Mouse (Mus musculus): ENCODE data around the gene Lrp11. TPM values are rescaled to one million over a fixed set of nuclear protein-coding genes. Genes with fewer than 3 reads are reported as not detected.

Gene Lrp11
- total RNA-seq, 2 experiments from 2014 or later: 154 to 165 TPM

- DNase-seq (ENCODE audit: low spot score in 2 of 2): no peak
These were observed 32.8 kb downstream of the Lrp11 start for GRCm38 (mm10) chr10:7622378-7622777.

GRCm38 (mm10) chr10:7623861-7624518, 34.4 kb downstream of the Lrp11 start:
- no peak for DNase-seq (ENCODE audit: low spot score in 2 of 2)

GRCm38 (mm10) chr10:7629092-7629491, 39.5 kb downstream of the Lrp11 start:
- no peak for DNase-seq (ENCODE audit: low spot score in 2 of 2)

- DNase-seq (ENCODE audit: low spot score in 2 of 2): no peak
These were observed 40.7 kb downstream of the Lrp11 start for GRCm38 (mm10) chr10:7630286-7630685.

- DNase-seq (ENCODE audit: low spot score in 2 of 2): no peak
These were observed 41.5 kb downstream of the Lrp11 start for GRCm38 (mm10) chr10:7630951-7631720.

- no peak for DNase-seq (ENCODE audit: low spot score in 2 of 2)
These were observed 50.8 kb downstream of the Lrp11 start for GRCm38 (mm10) chr10:7640366-7640765.

- no peak for DNase-seq (ENCODE audit: low spot score in 2 of 2)
These were observed 56.3 kb downstream of the Lrp11 start for GRCm38 (mm10) chr10:7645911-7646310.

GRCm38 (mm10) chr10:7649059-7649458, 59.5 kb downstream of the Lrp11 start:
- no peak for DNase-seq (ENCODE audit: low spot score in 2 of 2)

DNA sequence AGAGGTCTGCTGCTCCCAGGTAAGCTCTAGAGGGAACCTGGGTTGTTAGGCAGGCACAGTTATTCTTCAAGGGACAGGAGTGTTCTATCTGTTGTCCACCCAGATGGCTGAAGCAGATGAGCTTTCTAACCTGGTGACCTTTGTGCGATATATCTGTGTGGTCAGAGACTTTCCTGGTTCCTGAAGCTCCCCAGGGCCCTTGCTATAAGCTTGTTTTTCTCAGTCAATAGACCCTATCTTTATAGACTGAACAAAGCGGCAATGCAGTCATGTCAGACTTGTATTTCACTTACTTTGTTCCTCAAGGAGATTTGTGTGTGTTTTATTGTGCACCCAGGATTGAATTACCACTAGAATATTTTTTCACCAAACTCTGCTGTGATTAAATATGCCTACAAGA, 61.5 kb downstream of the Lrp11 start:
- no peak for DNase-seq (ENCODE audit: low spot score in 2 of 2)

DNA sequence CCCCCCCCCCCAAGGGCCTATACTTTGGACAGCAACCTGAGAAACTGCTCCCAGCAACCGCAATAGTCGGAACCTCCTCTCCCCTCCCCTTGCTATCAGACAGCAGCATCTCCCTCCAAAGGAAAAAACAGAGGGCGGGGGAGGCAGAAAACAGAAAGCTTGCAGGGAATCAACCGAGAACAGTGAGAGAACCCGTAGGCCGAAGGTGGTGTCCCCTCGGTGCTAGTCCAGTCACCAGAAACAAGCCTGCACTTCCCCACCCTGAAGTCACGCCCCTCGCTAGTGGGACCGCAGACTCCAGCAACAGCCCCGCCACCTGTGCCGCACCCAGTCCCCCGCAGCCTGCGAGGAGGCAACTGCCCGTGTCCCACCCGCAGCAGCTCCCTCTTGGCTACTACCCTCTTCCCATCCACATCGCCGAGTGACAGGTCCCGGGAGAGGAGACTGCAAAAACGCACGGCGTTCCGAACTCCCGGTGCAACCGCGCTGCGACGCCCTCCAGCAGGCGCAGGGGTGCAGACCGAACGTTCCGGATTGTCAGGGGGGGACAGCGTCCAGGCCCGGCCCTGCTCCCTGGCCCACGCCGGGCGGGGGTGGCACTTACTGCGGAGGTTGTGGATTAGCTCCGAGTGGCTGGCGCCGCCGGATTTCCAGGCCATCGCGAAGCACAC, 73.0 kb downstream of the Lrp11 start:
- DNase-seq (ENCODE audit: low spot score in 2 of 2): no peak

- peak; percentile 93 to 96 for DNase-seq (ENCODE audit: low spot score in 2 of 2)
These were observed 73.8 kb downstream of the Lrp11 start for GRCm38 (mm10) chr10:7663159-7664026.

DNA sequence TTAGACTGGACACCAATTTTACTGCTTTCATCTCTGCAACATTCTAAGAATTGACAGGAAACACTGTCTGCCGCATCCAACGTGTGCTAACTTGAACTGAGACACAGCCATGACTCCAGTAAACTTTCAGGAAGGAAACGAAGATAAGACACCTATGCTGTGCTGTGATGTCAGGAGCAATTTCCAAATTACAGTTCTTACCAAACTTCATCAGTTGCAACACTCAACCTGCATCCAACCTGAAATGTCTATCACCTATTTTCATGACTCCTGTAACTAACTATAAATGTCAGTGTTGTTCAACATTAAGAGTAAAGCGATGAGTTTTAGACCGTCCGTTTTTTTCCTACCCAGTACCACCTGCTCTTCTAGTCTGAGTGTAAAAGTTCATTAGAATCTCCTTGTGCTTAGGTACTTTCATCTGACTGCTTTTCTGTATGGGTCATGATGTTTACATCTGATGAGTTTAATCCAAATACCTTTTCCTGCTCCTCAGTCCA, 74.5 kb downstream of the Lrp11 start:
- DNase-seq (ENCODE audit: low spot score in 2 of 2): no peak

DNA sequence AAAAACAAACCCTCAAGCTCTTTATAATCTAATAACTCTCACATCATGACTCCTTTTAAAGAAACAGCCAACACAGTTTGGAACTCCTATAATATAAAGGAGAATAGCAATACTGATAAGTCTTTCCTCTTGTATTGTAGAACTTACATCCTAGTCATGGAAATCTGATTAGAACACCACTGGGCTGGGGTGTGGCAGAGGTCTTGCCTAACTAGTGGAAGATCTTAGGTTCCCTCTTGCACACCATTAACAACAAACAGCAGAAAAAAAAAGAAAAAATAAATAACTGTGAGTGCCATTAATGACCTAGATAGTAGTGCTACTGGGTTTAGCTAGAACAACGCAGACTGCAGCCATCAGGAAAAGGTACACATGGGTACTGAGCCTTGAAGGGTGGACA, 75.3 kb downstream of the Lrp11 start:
- no peak for DNase-seq (ENCODE audit: low spot score in 2 of 2)

DNA sequence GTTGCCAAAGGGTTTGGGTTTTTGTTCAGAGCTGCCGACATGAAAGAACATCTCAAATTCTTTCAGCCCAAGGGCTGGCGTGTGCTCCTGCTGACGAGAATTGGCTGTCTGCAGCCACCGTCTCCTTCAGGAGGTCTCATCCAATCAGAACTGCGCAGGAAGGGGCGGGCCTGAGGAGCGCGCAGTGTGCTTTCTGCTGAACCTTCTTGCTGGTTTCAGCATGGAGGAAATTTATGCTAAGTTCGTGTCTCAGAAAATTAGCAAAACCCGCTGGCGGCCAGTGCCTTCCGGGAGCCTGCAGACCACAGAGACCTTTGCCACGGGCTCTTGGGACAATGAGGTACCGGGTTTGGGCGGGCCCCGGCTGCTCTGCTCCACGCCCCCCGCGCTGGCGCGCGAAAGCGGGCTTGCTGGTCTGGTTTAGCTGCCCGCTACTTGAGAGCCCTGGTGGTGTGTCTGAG, 77.8 kb downstream of the Lrp11 start, which contains the start of gene Nup43:
Gene Nup43 (plus strand): TSS at position 162 of the 461 bp plus-strand sequence.
- DNase-seq (ENCODE audit: low spot score in 2 of 2): peak; percentile 89 to 93

DNA sequence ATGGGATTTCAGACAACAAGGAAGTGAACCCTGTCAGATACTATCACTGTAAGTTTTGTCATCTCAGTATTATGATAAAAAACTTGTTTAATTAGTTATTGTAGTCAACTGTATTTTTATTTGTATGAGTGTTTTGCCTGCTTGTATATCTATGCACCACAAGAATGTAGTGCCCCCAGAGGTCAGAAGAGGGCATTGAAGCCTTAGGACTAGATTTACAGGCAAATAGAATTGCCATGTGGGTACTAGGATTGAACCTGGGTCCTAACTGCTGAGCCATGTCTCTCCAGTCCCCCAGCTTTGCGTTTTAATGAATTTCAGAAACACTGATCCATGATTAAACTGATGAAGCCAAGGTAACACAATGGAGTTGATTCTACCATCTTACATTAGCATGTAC, 84.1 kb downstream of the Lrp11 start:
- no peak for DNase-seq (ENCODE audit: low spot score in 2 of 2)

Other genes with a start within 250 kb of the Lrp11 start
- gene Ulbp1, start 116.2 kb upstream of the Lrp11 start, total RNA-seq (2021): under 1 TPM in 1 of 2 experiments, not detected in 1; 0.44 TPM
- gene Nup43, start 77.7 kb downstream of the Lrp11 start, total RNA-seq (2021): 1 to 10 TPM; 6.3 to 7.9 TPM
- gene Pcmt1, start 91.3 kb downstream of the Lrp11 start, total RNA-seq (2021): 100 to 1,000 TPM; 197 to 208 TPM
- gene Lats1, start 91.4 kb downstream of the Lrp11 start, total RNA-seq (2021): 10 to 100 TPM; 30.2 to 32.8 TPM
- gene Katna1, start 136.2 kb downstream of the Lrp11 start, total RNA-seq (2021): 10 to 100 TPM; 16.7 to 16.9 TPM
- gene Ginm1, start 203.0 kb downstream of the Lrp11 start, total RNA-seq (2021): 10 to 100 TPM; 17.8 to 19.2 TPM
- gene Ppil4, start 203.1 kb downstream of the Lrp11 start, total RNA-seq (2021): 10 to 100 TPM; 31.7 to 32.3 TPM
- gene Zc3h12d, start 242.7 kb downstream of the Lrp11 start, total RNA-seq (2021): under 1 TPM in 1 of 2 experiments, not detected in 1; 0.26 TPM